Mouse (Mus musculus): ENCODE results near the gene Rimbp2. TPM values are rescaled to one million over a fixed set of nuclear protein-coding genes. Genes with fewer than 3 reads are reported as not detected.
A peak's percentile ranks its signal among the peaks of the same experiment; 100 is the strongest.

Rimbp2 gene
- total and polyA plus RNA-seq, 3 experiments: not detected

DNA sequence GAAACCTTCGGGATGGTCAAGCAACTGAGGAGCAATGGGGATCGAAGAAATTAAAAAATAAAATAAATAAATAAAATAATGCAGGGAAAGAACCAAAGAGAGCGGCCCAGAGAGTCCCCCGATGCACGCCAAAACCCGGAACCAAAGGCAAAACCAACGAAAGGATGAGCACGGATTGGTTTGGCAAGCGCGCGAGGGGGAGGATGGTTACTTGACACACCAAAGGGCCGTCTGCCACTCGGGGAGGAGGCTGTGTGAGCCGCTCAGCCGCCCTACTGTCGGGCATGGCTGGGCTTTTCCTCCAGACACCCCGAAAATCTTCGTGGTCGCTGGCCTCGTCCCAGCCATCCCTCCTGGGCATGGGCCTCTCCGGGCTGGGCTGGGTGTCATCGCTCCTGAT, 171.7 kb downstream of the Rimbp2 start:
- peak overlapping the region; percentile 4; the same call in 1 of the 2 replicates for H3K4me3 ChIP-seq (ENCODE audit: low read depth, low read length)
- H3K36me3 ChIP-seq (replicated peaks): no peaks in the 10 kb centered on the region
- no peak for ATAC-seq (ENCODE audit: extremely low read depth, insufficient number of reproducible peaks, low FRiP score, poor library complexity, severe bottlenecking)
- no peaks in the 10 kb centered on the region for H3K4me1 ChIP-seq (ENCODE audit: insufficient read depth, low read depth, low read length)
- no peak for TF ChIP-seq GATA1 (IDR thresholded peaks at IDR 0.05; ENCODE audit: borderline replicate concordance, low read length)
- peaks cover 93% of the 10 kb centered on the region for H3K9me3 ChIP-seq (replicated peaks)
- no peak for DNase-seq (ENCODE audit: low spot score)
- H3K27me3 ChIP-seq (ENCODE audit: insufficient read depth, low read length): no peaks in the 10 kb centered on the region

- no peaks in the 10 kb centered on the region for H3K4me1 ChIP-seq (ENCODE audit: insufficient read depth, low read depth, low read length)
- peaks cover 89% of the 10 kb centered on the region for H3K9me3 ChIP-seq (replicated peaks)
- H3K4me3 ChIP-seq (ENCODE audit: low read depth, low read length): no peak overlapping the region
- H3K36me3 ChIP-seq (replicated peaks): no peaks in the 10 kb centered on the region
- DNase-seq (ENCODE audit: low spot score): no peak
- no peaks in the 10 kb centered on the region for H3K27me3 ChIP-seq (ENCODE audit: insufficient read depth, low read length)
- TF ChIP-seq POLR2AphosphoS5 (IDR thresholded peaks at IDR 0.05; ENCODE audit: insufficient replicate concordance, low read depth, low read length) (no peak), GATA2 (IDR thresholded peaks at IDR 0.05; ENCODE audit: borderline replicate concordance, low read depth, low read length) (no peak), CTCF (IDR thresholded peaks at IDR 0.05; ENCODE audit: low read depth, low read length) (no peak), GATA1 (IDR thresholded peaks at IDR 0.05; ENCODE audit: borderline replicate concordance, low read length) (no peak), TAL1 (conservative IDR thresholded peaks at IDR 0.05; ENCODE audit: low read depth, low read length) (no peak)
- no peak for ATAC-seq (ENCODE audit: extremely low read depth, insufficient number of reproducible peaks, low FRiP score, poor library complexity, severe bottlenecking)
Measured at GRCm38 (mm10) chr5:128776386-128776785, 176.9 kb downstream of the Rimbp2 start.

DNA sequence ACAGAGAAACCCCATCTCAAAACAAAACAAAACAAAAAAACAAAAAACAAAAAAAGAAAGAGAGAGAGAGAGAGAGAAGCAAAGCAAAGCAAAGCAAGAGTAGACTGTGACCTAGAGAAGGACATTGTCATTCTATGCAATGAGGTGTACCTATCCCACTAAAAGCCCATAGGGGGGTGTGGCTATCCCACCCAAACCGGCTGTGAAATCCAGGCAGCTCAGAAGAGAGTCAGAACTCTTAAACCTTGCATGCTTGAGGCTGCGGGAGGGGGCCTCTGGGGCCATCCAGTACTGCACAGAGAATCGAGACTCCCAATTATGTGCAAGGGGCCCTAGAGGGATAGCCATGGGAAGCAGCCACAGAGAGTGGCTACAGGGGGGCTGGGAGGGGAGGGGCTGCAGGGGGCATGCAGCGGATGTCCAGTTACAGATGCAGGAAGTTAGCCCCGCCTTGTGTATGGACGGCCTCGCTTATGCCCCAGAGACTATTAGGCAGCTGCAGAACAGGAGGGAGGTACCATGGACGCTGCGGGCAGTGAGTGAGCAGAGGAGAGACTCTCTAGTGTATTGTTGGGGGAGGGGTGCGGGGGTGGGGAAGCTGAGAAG, 184.2 kb downstream of the Rimbp2 start:
- Histone ChIP-seq H3K36me3 (replicated peaks) (no peaks in the 10 kb centered on the region), H3K9me3 (replicated peaks) (peaks cover 54% of the 10 kb centered on the region), H3K4me1 (ENCODE audit: insufficient read depth, low read depth, low read length) (no peaks in the 10 kb centered on the region), H3K4me3 (ENCODE audit: low read depth, low read length) (no peak overlapping the region; the same call in 1 of the 2 replicates), H3K27me3 (ENCODE audit: insufficient read depth, low read length) (no peaks in the 10 kb centered on the region)
- DNase-seq (ENCODE audit: low spot score) (no peak), ATAC-seq (ENCODE audit: extremely low read depth, insufficient number of reproducible peaks, low FRiP score, poor library complexity, severe bottlenecking) (no peak)
- TF ChIP-seq GATA2 (IDR thresholded peaks at IDR 0.05; ENCODE audit: borderline replicate concordance, low read depth, low read length) (no peak), TAL1 (conservative IDR thresholded peaks at IDR 0.05; ENCODE audit: low read depth, low read length) (no peak), GATA1 (IDR thresholded peaks at IDR 0.05; ENCODE audit: borderline replicate concordance, low read length) (no peak), CTCF (IDR thresholded peaks at IDR 0.05; ENCODE audit: low read depth, low read length) (no peak), POLR2AphosphoS5 (IDR thresholded peaks at IDR 0.05; ENCODE audit: insufficient replicate concordance, low read depth, low read length) (no peak)

- TF ChIP-seq POLR2AphosphoS5 (IDR thresholded peaks at IDR 0.05; ENCODE audit: insufficient replicate concordance, low read depth, low read length) (no peak), CTCF (IDR thresholded peaks at IDR 0.05; ENCODE audit: low read depth, low read length) (no peak), GATA1 (IDR thresholded peaks at IDR 0.05; ENCODE audit: borderline replicate concordance, low read length) (no peak), TAL1 (conservative IDR thresholded peaks at IDR 0.05; ENCODE audit: low read depth, low read length) (no peak), GATA2 (IDR thresholded peaks at IDR 0.05; ENCODE audit: borderline replicate concordance, low read depth, low read length) (no peak)
- Histone ChIP-seq H3K27me3 (ENCODE audit: insufficient read depth, low read length) (no peaks in the 10 kb centered on the region), H3K36me3 (replicated peaks) (no peaks in the 10 kb centered on the region), H3K4me3 (ENCODE audit: low read depth, low read length) (no peak overlapping the region), H3K4me1 (ENCODE audit: insufficient read depth, low read depth, low read length) (no peaks in the 10 kb centered on the region), H3K9me3 (replicated peaks) (peaks cover 72% of the 10 kb centered on the region)
- DNase-seq (ENCODE audit: low spot score) (no peak), ATAC-seq (ENCODE audit: extremely low read depth, insufficient number of reproducible peaks, low FRiP score, poor library complexity, severe bottlenecking) (no peak)
Measured at GRCm38 (mm10) chr5:128761118-128761517, 192.2 kb downstream of the Rimbp2 start.

DNA sequence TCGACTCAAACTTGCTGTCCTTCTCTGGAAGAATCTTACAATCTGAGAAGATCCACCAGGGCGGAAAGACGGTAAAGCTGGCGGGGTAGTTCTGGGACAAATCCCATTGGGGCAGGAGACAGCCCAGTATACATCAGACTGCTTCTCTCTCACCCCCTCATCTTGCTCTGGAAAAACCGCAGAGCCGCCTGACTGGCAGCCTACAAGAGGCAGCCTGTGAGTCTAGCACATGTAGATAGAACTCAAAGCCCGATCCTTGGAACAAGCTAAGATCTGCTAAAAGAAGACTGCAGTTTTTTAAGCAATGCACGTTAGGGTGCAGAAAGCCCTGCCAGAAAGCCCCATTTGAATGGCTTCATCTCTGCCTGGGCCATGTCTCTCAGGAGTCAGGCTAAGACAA, 207.0 kb downstream of the Rimbp2 start:
- Histone ChIP-seq H3K4me3 (ENCODE audit: low read depth, low read length) (no peak overlapping the region), H3K9me3 (replicated peaks) (peaks cover 99% of the 10 kb centered on the region), H3K36me3 (replicated peaks) (no peaks in the 10 kb centered on the region), H3K4me1 (ENCODE audit: insufficient read depth, low read depth, low read length) (no peaks in the 10 kb centered on the region), H3K27me3 (ENCODE audit: insufficient read depth, low read length) (no peaks in the 10 kb centered on the region; the same call in 1 of the 2 replicates)
- TF ChIP-seq CTCF (IDR thresholded peaks at IDR 0.05; ENCODE audit: low read depth, low read length) (no peak), TAL1 (conservative IDR thresholded peaks at IDR 0.05; ENCODE audit: low read depth, low read length) (no peak), GATA1 (IDR thresholded peaks at IDR 0.05; ENCODE audit: borderline replicate concordance, low read length) (no peak), GATA2 (IDR thresholded peaks at IDR 0.05; ENCODE audit: borderline replicate concordance, low read depth, low read length) (no peak), POLR2AphosphoS5 (IDR thresholded peaks at IDR 0.05; ENCODE audit: insufficient replicate concordance, low read depth, low read length) (no peak)
- no peak for DNase-seq (ENCODE audit: low spot score)
- no peak for ATAC-seq (ENCODE audit: extremely low read depth, insufficient number of reproducible peaks, low FRiP score, poor library complexity, severe bottlenecking)

GRCm38 (mm10) chr5:128745206-128745605, 208.1 kb downstream of the Rimbp2 start:
- TF ChIP-seq TAL1 (conservative IDR thresholded peaks at IDR 0.05; ENCODE audit: low read depth, low read length) (no peak), POLR2AphosphoS5 (IDR thresholded peaks at IDR 0.05; ENCODE audit: insufficient replicate concordance, low read depth, low read length) (no peak), GATA2 (IDR thresholded peaks at IDR 0.05; ENCODE audit: borderline replicate concordance, low read depth, low read length) (no peak), GATA1 (IDR thresholded peaks at IDR 0.05; ENCODE audit: borderline replicate concordance, low read length) (no peak), CTCF (IDR thresholded peaks at IDR 0.05; ENCODE audit: low read depth, low read length) (no peak)
- H3K9me3 ChIP-seq (replicated peaks): peaks cover 98% of the 10 kb centered on the region
- ATAC-seq (ENCODE audit: extremely low read depth, insufficient number of reproducible peaks, low FRiP score, poor library complexity, severe bottlenecking) (no peak), DNase-seq (ENCODE audit: low spot score) (no peak)
- H3K4me1 ChIP-seq (ENCODE audit: insufficient read depth, low read depth, low read length): no peaks in the 10 kb centered on the region
- no peak overlapping the region for H3K4me3 ChIP-seq (ENCODE audit: low read depth, low read length)
- H3K36me3 ChIP-seq (replicated peaks): no peaks in the 10 kb centered on the region
- no peaks in the 10 kb centered on the region; the same call in 1 of the 2 replicates for H3K27me3 ChIP-seq (ENCODE audit: insufficient read depth, low read length)

Data from G1E (cell line).